Mouse (Mus musculus) heart, adult 11 months (tissue): ENCODE measurements around the gene Eva1a.

ENCODE experiments used
- DNase-seq: peaks from one replicate; pipeline ENCODE4 v3.0.0; 2022

Gene Eva1a

GRCm38 (mm10) chr6:82040834-82041487 lies at the start of gene Eva1a:
Eva1a (plus strand) TSS chr6:82041043.
- no peak for DNase-seq

DNA sequence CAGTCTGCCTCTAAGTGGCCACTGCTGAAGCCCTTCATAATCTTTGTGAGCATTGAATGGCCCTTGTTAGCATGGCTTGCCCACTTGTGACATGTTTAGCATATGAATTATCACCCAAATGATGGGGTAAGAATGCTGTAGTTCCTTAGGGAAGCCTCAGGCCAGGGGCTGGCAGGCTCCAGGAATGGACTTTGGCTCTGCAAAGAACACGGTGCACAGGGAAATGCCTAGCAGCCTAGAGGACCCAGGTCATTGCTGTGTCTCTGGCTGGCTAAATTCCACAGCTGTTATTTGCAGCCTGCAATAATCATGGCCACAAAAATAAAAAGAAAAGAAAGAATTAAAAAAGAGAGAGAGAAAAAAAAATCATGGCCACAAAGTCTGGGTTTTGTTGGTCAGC lies 28.5 kb upstream of the Eva1a start:
- no peak for DNase-seq

DNA sequence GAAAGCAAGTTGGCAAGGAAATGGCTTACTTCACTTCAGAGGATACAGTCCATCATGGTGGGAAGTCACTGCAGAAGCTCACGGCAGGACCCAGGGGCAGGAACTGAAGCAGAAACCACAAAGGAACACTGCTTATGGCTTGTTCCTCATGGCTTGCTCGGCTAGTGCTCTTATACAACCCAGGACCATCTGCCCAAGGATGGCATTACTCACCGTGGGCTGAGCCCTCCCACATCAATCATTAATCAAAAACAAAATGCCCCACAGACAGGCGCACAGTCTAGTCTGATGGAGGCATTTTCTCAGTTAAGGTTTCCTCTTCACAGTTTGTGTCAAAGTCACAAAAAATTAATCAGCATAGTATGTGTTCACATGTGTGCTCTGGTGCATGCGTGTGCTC lies 19.8 kb upstream of the Eva1a start:
- DNase-seq, result peak; percentile 40

- peak; percentile 35 for DNase-seq
Observed at GRCm38 (mm10) chr6:82021494-82021893, 19.3 kb upstream of the Eva1a start.

DNA sequence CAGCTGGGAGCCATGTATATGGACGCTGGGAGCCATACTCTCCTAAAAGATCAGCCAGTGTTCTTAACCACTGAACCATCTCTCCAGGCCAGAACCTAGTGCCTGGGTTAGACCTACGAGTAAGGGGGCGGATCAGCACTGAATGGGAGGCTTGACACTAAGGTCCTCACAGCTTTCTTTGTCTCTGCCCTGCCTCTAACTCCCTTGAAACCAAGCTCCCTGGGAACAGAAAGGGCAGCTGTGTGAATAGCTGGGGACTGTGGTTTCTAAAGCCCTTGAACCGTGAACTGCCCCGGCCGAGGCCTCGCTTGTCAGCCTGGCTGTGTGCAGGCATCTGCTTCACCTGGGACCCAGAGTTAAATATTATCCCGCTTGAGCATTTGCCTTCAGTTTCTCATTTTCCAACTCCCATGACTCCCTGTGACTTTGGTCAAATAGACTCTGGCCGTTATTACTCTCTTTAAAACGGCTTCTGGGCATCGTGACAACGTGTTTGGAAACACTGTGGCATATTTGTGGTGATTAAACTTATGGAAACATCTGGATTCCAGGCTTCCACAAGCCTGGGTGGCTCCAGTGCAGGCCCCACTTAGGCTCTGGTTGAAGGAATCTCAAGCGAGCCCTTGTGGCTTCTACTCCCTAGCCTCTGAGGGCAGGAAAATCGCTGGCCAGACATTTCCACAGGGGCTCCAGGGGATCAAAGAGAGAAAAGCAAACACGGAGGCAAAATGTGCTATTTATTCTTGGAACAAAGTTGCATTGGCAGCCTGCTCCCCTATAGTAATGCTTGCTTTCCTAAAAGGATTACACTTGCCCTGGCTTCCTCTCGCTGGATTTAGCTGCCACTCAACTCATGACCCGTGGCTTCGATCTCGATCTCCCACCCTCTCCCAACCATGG lies 11.0 kb upstream of the Eva1a start:
- DNase-seq, result peak; percentile 94

DNA sequence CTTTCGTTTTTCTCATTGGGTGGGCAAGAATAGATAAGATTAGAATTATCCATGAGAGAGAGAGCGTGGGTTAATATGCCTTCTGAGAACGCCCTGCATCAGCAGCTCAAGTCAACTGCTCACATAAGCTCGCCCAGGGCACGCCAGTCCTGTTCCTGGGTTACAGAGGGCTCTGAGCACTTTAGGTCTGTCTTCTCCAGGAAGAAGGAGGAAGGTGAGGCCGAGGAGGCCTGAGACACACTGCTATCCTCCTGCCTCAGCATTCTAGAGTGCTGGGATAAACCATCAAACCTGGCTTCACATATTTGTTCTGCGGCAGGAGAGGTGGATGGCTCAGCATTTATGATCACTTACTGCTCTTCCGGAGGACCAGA lies 10.3 kb upstream of the Eva1a start:
- DNase-seq, result peak; percentile 86

DNA sequence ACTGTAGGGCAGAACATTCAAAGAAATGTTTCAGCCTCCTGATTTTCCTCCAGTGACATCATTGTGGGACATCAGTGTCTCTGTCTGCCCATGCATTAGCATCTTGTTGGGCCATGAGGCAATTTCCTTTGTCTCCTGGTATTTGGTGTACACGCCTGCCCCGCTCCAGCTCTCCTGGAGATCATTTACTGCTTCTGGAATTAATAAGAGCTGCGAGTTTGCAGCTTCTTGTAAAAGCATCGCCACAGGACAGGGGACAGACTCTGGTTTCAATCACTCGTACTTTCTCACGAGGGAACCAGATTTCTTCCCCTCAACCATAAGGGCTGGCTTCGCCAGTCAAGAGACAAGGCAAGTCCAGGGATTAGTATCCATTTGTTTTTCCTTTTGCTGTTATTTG lies 3.6 kb upstream of the Eva1a start:
- no peak for DNase-seq

DNA sequence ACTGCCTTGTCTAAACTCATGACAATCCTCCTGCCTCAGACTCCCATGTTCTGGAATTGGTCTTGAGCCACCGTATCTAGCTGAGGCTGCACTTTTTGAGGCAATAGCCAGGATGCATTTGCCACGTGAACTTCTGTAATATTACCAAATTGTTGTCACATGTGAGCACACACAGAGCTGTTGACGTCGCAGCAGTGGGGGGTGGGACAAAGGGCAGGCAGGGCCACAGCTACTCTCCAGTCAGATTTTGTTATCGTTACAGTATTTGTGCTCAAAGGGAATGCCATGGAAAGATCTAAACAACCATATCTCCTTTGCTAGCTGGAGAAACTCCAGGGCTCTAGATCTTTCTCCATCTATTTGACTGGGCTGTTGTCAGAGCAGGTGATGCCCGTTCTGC lies 1.6 kb upstream of the Eva1a start:
- DNase-seq, result no peak

GRCm38 (mm10) chr6:82039968-82040367 lies 875 bp upstream of the Eva1a start:
- DNase-seq, result no peak

- peak; percentile 95 for DNase-seq
Observed at GRCm38 (mm10) chr6:82041488-82042295, 849 bp downstream of the Eva1a start.

- DNase-seq, result peak; percentile 94
Observed at GRCm38 (mm10) chr6:82042296-82043125, 1.7 kb downstream of the Eva1a start.

GRCm38 (mm10) chr6:82043634-82044033 lies 2.8 kb downstream of the Eva1a start:
- no peak for DNase-seq

DNA sequence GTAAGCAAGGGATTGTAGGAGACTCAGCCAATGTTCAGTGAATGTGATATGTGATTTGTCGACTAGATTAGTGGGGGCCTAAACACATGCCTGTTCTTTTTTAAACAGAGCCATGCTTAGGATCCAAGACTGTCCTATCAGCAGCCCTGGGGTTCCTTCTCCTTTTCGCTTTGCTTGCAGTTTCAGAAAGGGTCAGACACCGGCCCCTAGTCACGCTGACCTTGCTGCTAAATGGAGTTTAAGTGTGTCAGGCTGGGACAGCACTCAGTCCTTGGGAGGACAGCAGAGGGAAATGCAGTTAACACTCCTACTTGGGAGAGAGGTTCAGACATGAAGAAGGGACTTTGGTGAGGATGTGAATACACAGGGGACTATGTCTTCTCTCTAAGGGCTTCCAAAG lies 3.7 kb downstream of the Eva1a start:
- no peak for DNase-seq

DNA sequence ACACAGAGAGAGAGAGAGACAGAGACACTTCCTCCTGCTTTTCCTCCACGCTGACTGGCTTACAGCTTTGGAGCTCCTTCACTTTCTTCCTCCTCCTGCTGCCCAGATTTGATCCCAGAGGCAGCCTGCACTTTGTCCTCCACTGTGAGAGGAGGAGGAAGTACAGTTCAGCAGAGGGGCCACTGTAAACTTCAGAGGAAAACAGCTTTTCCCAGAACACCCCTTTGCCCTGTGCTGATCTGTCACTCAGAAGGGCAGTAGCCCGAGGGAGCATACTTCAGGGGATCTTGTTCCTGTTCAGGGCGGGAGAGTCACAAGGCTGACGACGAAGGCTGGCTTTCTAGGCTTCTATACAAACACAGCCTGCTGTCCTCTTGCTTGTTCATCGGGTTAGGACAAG lies 7.1 kb downstream of the Eva1a start:
- no peak for DNase-seq

DNA sequence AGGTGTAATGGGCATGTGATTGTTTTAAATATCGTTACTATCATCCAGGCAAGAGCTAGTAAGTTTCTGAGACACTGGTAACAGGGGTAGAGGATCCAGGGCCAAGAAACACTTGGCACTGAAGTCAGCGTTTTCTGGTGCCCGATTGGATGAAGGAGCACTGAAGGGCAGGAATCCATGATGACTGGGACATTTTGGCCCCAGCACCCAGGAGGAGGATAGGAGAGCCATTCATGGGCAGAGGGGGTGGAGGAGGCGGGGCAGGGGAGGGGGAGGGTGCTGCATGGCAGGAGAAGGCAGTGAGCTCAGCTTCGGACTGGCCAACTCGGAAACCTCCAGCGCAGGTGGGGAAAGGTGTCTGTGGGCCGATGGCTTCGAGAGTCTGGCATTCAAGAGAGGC lies 9.4 kb downstream of the Eva1a start:
- DNase-seq, result no peak

- DNase-seq, result peak; percentile 90
Observed at GRCm38 (mm10) chr6:82051569-82051968, 10.7 kb downstream of the Eva1a start.

DNA sequence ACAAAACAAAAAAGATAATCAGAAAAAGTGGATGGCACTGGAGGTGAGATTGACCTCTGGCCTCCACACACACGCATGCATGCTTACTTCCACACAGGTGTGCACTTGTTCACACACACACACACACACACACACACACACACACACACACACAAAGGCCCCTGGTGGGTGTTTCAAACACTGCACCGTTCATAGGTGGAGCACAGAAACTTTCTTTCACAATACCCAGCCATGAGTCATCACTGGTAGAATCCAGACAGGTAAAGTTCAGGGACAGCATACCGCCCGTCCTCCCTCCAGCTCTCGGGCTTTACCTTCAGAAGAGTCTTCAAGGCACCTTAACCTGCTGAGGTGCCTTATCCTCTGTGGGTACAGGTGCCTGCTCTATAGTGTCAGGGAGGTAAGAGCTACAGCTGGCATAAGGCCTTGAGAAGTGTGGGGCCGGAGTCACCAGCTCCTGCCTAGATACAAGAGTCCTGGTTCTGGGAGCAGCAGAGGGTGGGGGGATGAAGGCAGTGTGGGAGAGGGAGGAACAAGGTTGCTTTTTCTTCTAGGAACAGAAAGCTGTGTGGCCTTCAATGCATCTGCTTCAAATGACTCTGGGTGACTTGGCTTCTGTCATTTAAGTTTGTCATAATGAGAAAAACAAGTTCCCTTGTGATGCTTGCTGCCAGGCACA lies 11.3 kb downstream of the Eva1a start:
- no peak for DNase-seq

DNA sequence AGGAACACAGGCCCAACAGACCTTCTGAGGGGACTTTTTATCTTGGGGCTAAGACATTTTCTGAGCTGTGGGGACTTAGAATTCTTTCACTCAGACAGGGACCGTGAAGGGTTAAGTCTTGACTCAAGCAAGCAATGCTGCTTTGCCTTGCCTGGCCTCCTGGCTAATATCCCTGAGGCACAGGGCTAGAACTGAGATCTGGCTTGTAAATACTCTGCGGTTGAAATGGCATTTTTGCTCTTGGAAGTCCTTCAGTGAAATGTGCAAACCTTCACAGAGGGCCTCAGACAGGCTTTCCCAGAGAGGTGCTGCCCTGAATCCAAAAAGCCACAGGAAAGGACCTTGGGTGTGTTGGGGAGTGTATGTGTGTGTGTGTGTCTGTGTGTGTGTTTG lies 11.9 kb downstream of the Eva1a start:
- no peak for DNase-seq

DNA sequence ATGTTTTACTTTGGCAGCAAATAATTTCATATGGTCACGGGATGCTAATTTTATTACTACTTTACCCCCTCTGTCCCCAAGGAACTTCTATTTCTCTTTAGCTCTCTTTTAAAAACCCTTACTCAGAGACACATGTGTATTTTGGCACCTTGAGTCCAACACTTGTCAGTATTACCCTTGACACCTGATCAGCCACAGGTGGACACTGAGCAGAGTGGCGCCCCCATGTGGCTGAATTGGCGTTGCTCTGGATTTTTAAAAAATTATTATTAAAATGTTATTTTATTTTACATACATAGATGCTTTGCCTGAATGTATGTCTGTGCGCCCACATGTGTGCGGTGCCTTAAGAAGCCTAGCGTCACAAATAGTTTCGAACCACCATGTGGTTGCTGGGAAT lies 14.0 kb downstream of the Eva1a start:
- no peak for DNase-seq

DNA sequence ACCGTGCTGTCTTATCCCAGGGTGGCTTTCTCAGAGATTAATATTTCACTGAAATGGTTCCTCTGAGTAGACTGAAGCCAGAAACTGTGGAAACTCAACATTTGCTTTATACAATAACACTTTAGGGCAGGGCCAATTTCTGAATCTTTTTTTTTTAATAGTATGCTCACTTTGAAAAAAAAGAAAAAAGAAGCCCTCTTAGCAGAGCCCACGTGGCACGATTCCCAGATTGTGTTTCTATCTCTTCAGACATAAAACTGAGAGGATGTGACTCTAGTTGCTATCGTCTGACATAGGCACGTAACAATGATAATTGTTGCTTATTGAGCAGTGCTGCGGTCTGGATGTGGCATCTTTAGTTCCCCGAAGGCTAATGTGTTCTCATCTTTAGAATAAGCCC lies 19.1 kb downstream of the Eva1a start:
- no peak for DNase-seq

DNA sequence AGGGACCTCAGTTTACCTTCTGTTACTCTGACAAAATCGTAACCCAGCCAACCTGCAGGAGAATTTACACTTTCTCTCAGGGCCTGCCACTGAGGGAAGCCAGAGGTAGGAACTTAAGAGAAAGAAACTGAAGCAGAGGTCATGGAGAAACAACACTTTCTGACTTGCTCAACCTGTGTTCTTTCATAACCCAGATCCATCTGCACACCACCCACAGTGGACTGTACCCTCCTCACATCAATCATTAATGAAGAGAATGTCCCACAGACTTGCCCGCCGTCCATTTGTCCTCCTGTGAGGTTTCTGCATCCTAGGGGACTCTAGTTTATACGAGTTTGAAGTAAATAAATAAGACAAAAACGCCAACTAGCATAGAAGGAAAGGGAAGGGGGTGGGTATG lies 24.4 kb downstream of the Eva1a start:
- peak; percentile 83 for DNase-seq

DNA sequence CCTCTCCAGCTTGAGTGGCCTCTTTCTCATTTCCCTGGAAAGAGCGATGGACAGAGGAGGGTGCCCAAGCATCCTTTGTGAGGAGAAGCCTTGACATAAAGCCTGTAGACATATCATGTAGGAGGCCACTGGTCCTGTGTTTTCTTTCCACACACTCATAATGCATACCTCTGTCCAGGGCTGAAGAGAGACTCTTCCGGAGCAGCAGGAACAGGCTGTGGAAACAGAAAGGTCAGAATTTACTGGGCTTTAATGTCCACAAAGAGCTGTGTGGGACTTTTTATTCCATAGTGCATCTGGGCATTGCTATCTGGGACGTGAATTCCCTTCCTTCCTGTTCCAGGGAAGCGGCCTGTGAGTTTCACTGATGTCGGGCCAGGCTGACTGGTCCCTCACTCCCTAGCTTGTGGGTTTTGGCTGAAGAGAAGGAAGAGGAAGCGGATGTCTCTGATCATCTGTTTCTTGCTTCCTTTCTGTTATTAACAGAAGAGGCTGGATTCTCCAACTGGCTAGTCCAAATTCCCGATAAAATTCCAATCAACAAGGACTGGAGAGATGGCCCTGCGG lies 25.8 kb downstream of the Eva1a start:
- DNase-seq, result peak; percentile 98
